Comparison of ENCODE assay signal across 1 mouse cellular context in genomic region chr7:117399971-117400370, GRCm38 (mm10).
A peak's percentile ranks its signal among the peaks of the same experiment; 100 is the strongest.
TF ChIP-seq lines count a peak whose summit lies in the region.

No protein-coding gene starts in this region.

TF ChIP-seq in MEL, 35 proteins besides CTCF, POLR2A, EP300 and RAD21 (continued from another document):
- TF ChIP-seq NRF1 (IDR thresholded peaks at IDR 0.05; ENCODE audit: insufficient read depth, low read depth, low read length, poor library complexity, severe bottlenecking) (no peak), RCOR1 (IDR thresholded peaks at IDR 0.05; ENCODE audit: low read depth, low read length) (peak; percentile 37)
